Mouse (Mus musculus): ENCODE data around the gene H2-M9. TPM values are rescaled to one million over a fixed set of nuclear protein-coding genes. Genes with fewer than 3 reads are reported as not detected.

The H2-M9 gene
- polyA plus RNA-seq (2015; fragmentation: Nextera tagmentation; extraction: Ambion mirVana), result not detected in 2 replicates

GRCm38 (mm10) chr17:36642566-36642965 lies at the start of gene H2-M9:
Gene H2-M9 (minus strand): TSS chr17:36642666.
- no peak within 1 kb of the TSS for H3K4me2 ChIP-seq (ENCODE audit: low read depth, low read length)

GRCm38 (mm10) chr17:36672119-36672518 lies 29.7 kb upstream of the H2-M9 start, which contains the start of gene H2-M1:
Gene H2-M1 (minus strand): TSS chr17:36672219.
- Histone ChIP-seq H3K4me3 (ENCODE audit: low read depth, low read length) (no peak within 1 kb of the TSS), H3K36me3 (ENCODE audit: control insufficient read depth, insufficient read depth) (no peaks in the 10 kb centered on the region), H3K4me1 (ENCODE audit: control insufficient read depth, low read depth, low read length) (no peaks in the 10 kb centered on the region), H3K27me3 (ENCODE audit: control insufficient read depth, insufficient read depth, low read depth, low read length) (no peaks in the 10 kb centered on the region), H3K27ac (ENCODE audit: low read length) (no peak within 1 kb of the TSS), H3K9me3 (replicated peaks; ENCODE audit: control insufficient read depth, low read length) (no peaks in the 10 kb centered on the region), H3K4me2 (ENCODE audit: low read depth, low read length) (no peak within 1 kb of the TSS), H3K9ac (ENCODE audit: low read depth, low read length) (no peak within 1 kb of the TSS)
- WGBS (ENCODE audit: insufficient replicate concordance), result 42% methylated on average over 3 of the region's 3 CpGs
- no peak for ATAC-seq (ENCODE audit: low read depth)

More at GRCm38 (mm10) chr17:36642566-36642965, at the start of gene H2-M9:
- Histone ChIP-seq H3K9ac (ENCODE audit: low read depth, low read length) (no peak within 1 kb of the TSS), H3K27ac (ENCODE audit: low read length) (no peak within 1 kb of the TSS), H3K27me3 (ENCODE audit: control insufficient read depth, insufficient read depth, low read depth, low read length) (no peaks in the 10 kb centered on the region), H3K4me1 (ENCODE audit: control insufficient read depth, low read depth, low read length) (no peaks in the 10 kb centered on the region), H3K4me3 (ENCODE audit: low read depth, low read length) (no peak within 1 kb of the TSS), H3K9me3 (replicated peaks; ENCODE audit: control insufficient read depth, low read length) (no peaks in the 10 kb centered on the region), H3K36me3 (ENCODE audit: control insufficient read depth, insufficient read depth) (no peaks in the 10 kb centered on the region)
- no peak for ATAC-seq (ENCODE audit: low read depth)
- 79% methylated on average over 3 of the region's 3 CpGs for WGBS (ENCODE audit: insufficient replicate concordance)

Other genes with a start within 250 kb of the H2-M9 start
- not detected in 2 replicates for gene H2-M10.4, start 180.3 kb downstream of the H2-M9 start, polyA plus RNA-seq (2015; fragmentation: Nextera tagmentation; extraction: Ambion mirVana)
- gene H2-M11, start 95.6 kb downstream of the H2-M9 start, polyA plus RNA-seq (2015; fragmentation: Nextera tagmentation; extraction: Ambion mirVana), result not detected in 2 replicates
- not detected in 2 replicates for gene H2-M1, start 29.6 kb upstream of the H2-M9 start, polyA plus RNA-seq (2015; fragmentation: Nextera tagmentation; extraction: Ambion mirVana)
- not detected in 2 replicates for gene H2-M10.5, start 130.2 kb upstream of the H2-M9 start, polyA plus RNA-seq (2015; fragmentation: Nextera tagmentation; extraction: Ambion mirVana)
- gene H2-M10.6, start 169.5 kb upstream of the H2-M9 start, polyA plus RNA-seq (2015; fragmentation: Nextera tagmentation; extraction: Ambion mirVana), result not detected in 2 replicates
- 15.8 and 16.7 TPM in 2 replicates for gene Trim26, start 194.5 kb upstream of the H2-M9 start, polyA plus RNA-seq (2015; fragmentation: Nextera tagmentation; extraction: Ambion mirVana)
- 0.55 and 0.61 TPM in 2 replicates for gene Trim15, start 224.5 kb upstream of the H2-M9 start, polyA plus RNA-seq (2015; fragmentation: Nextera tagmentation; extraction: Ambion mirVana)
- gene Trim10, start 226.9 kb upstream of the H2-M9 start, polyA plus RNA-seq (2015; fragmentation: Nextera tagmentation; extraction: Ambion mirVana), result 285 and 295 TPM in 2 replicates
- not detected in 2 replicates for gene Trim40, start 247.5 kb upstream of the H2-M9 start, polyA plus RNA-seq (2015; fragmentation: Nextera tagmentation; extraction: Ambion mirVana)

All from liver, embryonic 16.5 days (tissue).